Mouse (Mus musculus) G1E (cell line): ENCODE data around the gene Daam1. TPM values are rescaled to one million over a fixed set of nuclear protein-coding genes. Genes with fewer than 3 reads are reported as not detected.
"Not testable (repeated sequence)": the region's sequence is repeated elsewhere in the genome, so short reads cannot be mapped to it uniquely, and the experiment has no call there.

Source experiments
- ATAC-seq: 2 replicates; pipeline ENCODE4 v1.8.0; 2016; ENCODE audit warnings: mild to moderate bottlenecking; ENCODE audit not compliant: insufficient number of reproducible peaks, poor library complexity, low FRiP score, severe bottlenecking; ENCODE audit errors: extremely low read depth
- DNase-seq: peaks from one replicate; pipeline ENCODE4 v3.0.0; 2012; ENCODE audit warnings: low spot score
- H3K27me3 ChIP-seq: 2 replicates; pipeline ENCODE4 v1.6.1; 2012; ENCODE audit warnings: mild to moderate bottlenecking, low read length, inconsistent platforms; ENCODE audit not compliant: insufficient read depth
- H3K36me3 ChIP-seq: replicated peaks from 2 replicates; pipeline ENCODE3; 2012; ENCODE audit warnings: mild to moderate bottlenecking, inconsistent platforms
- H3K4me1 ChIP-seq: 2 replicates; pipeline ENCODE4 v1.6.1; 2012; ENCODE audit warnings: low read depth, low read length, inconsistent platforms, mixed read lengths; ENCODE audit not compliant: insufficient read depth
- H3K4me3 ChIP-seq: 2 replicates; pipeline ENCODE4 v1.5.1; 2012; ENCODE audit warnings: low read depth, mild to moderate bottlenecking, inconsistent platforms, low read length, moderate library complexity, mixed read lengths
- H3K9me3 ChIP-seq: replicated peaks from 2 replicates; pipeline ENCODE4 v1.6.1; 2012; ENCODE audit warnings: inconsistent platforms
- CTCF ChIP-seq: IDR thresholded peaks from 2 replicates; pipeline ENCODE4 v1.5.1; 2012; ENCODE audit warnings: low read depth, low read length, inconsistent platforms, mixed read lengths
- GATA1 ChIP-seq: IDR thresholded peaks from 2 replicates; pipeline ENCODE4 v1.6.1; 2012; ENCODE audit warnings: borderline replicate concordance, low read length, inconsistent platforms, mixed read lengths
- GATA2 ChIP-seq: IDR thresholded peaks from 2 replicates; pipeline ENCODE4 v1.6.1; 2012; ENCODE audit warnings: low read depth, low read length, inconsistent platforms, borderline replicate concordance
- POLR2AphosphoS5 ChIP-seq: IDR thresholded peaks from 2 replicates; pipeline ENCODE4 v1.6.1; 2012; ENCODE audit warnings: low read depth, low read length, inconsistent platforms; ENCODE audit not compliant: insufficient replicate concordance
- TAL1 ChIP-seq: conservative IDR thresholded peaks from 2 replicates; pipeline ENCODE4 v1.6.1; 2012; ENCODE audit warnings: low read depth, low read length, inconsistent platforms, mixed read lengths
- polyA plus RNA-seq: library from polyadenylated mRNA; stranded (reverse); fragments of >175 nt; gene quantifications from 2 replicates; pipeline ENCODE4 v1.2.3, GENCODE M21; 2012
- total RNA-seq, 2 experiments: library from RNA; stranded (forward) in 1 of 2; stranded (reverse) in 1 of 2; fragments of 200-1000 nt in 1 of 2; fragments of >200 nt in 1 of 2; fragmentation: Nextera tagmentation in 1 of 2; gene quantifications; 2 replicates each; pipeline ENCODE4 v1.2.3; 2014 to 2017

The Daam1 gene
- total and polyA plus RNA-seq, 3 experiments = 19.8 to 69.8 (median 57.3) TPM

GRCm38 (mm10) chr12:71838230-71838629, 7.4 kb downstream of the Daam1 start:
- Histone ChIP-seq H3K36me3 (peaks cover 54% of the 10 kb centered on the region), H3K4me1 (peaks cover 50% of the 10 kb centered on the region), H3K4me3 (no peak overlapping the region), H3K9me3 (no peaks in the 10 kb centered on the region), H3K27me3 (no peaks in the 10 kb centered on the region)
- no peak for ATAC-seq
- no peak for DNase-seq
- TF ChIP-seq CTCF (no peak), GATA1 (no peak), POLR2AphosphoS5 (no peak), GATA2 (no peak), TAL1 (no peak)

DNA sequence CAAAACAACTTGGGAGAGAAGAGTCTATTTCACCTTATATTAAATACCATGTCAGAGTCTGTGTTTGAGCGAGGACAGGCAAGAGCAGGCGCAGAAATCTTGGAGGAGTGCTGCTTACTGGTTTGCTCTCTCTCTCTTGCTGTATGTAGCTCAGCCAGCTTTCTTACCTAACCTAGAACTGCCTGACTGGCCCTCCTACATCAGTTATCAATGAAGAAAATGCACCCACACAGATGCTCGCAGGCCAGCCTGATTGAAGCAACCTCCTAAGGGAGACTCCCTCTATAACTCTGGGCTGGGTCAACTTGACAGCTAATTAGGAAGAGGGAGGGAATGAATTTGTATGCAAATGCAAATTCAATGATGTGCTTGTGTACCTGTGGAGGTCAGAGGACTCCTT, 8.8 kb downstream of the Daam1 start:
- peaks cover 55% of the 10 kb centered on the region for H3K36me3 ChIP-seq
- TF ChIP-seq POLR2AphosphoS5 (no peak), GATA1 (no peak), TAL1 (no peak), CTCF (no peak), GATA2 (no peak)

GRCm38 (mm10) chr12:71840430-71841186, 9.7 kb downstream of the Daam1 start:
- Histone ChIP-seq H3K4me1 (peaks cover 42% of the 10 kb centered on the region), H3K27me3 (no peaks in the 10 kb centered on the region), H3K36me3 (peaks cover 55% of the 10 kb centered on the region), H3K4me3 (no peak overlapping the region), H3K9me3 (no peaks in the 10 kb centered on the region)
- ATAC-seq = no peak
- TF ChIP-seq CTCF = no peak
- no peak for TF ChIP-seq TAL1
- no peak for DNase-seq

More for the DNA sequence above, 8.8 kb downstream of the Daam1 start:
- H3K9me3 ChIP-seq = no peaks in the 10 kb centered on the region
- no peak overlapping the region for H3K4me3 ChIP-seq
- no peaks in the 10 kb centered on the region for H3K27me3 ChIP-seq
- peaks cover 45% of the 10 kb centered on the region for H3K4me1 ChIP-seq
- no peak for DNase-seq
- no peak for ATAC-seq

GRCm38 (mm10) chr12:71842006-71842405, 11.1 kb downstream of the Daam1 start:
- Histone ChIP-seq H3K36me3 (peaks cover 57% of the 10 kb centered on the region), H3K4me3 (no peak overlapping the region)

GRCm38 (mm10) chr12:71842588-71842987, 11.7 kb downstream of the Daam1 start:
- Histone ChIP-seq H3K27me3 (no peaks in the 10 kb centered on the region), H3K36me3 (peaks cover 54% of the 10 kb centered on the region), H3K4me3 (no peak overlapping the region), H3K9me3 (no peaks in the 10 kb centered on the region), H3K4me1 (peaks cover 45% of the 10 kb centered on the region)
- TF ChIP-seq POLR2AphosphoS5 = no peak
- no peak for TF ChIP-seq GATA2
- no peak for TF ChIP-seq CTCF
- no peak for TF ChIP-seq GATA1
- TF ChIP-seq TAL1 = no peak
- ATAC-seq = no peak
- DNase-seq = no peak

More at GRCm38 (mm10) chr12:71842006-71842405, 11.1 kb downstream of the Daam1 start:
- H3K9me3 ChIP-seq = no peaks in the 10 kb centered on the region
- DNase-seq = no peak
- peaks cover 47% of the 10 kb centered on the region for H3K4me1 ChIP-seq
- no peaks in the 10 kb centered on the region for H3K27me3 ChIP-seq
- no peak for TF ChIP-seq POLR2AphosphoS5
- TF ChIP-seq GATA1 = no peak
- no peak for TF ChIP-seq TAL1
- TF ChIP-seq GATA2 = no peak
- no peak for TF ChIP-seq CTCF
- ATAC-seq = no peak

DNA sequence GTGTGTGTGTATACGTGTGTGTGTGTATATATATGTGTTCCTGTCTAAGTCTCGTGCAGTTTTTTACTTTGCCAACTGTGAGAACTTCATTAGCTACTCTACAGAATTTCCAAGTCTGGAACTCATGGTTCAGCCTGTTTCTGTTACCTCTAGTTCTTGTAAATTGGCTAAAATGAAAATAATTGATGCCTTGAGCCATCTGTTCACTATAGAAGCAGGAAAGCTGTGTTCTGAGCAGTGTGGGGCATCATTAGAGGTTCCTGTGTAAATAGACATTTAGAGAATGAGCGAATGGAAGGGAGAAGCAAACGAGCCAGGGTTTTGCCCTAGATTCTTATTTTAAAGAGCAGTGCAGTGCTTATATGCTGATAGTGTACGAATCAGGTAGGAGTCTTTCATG, 14.6 kb downstream of the Daam1 start:
- TF ChIP-seq POLR2AphosphoS5 = no peak
- no peak for TF ChIP-seq TAL1
- no peak for TF ChIP-seq CTCF
- no peak for TF ChIP-seq GATA2
- TF ChIP-seq GATA1 = no peak
- Histone ChIP-seq H3K36me3 (peaks cover 49% of the 10 kb centered on the region), H3K4me3 (no peak overlapping the region), H3K27me3 (no peaks in the 10 kb centered on the region), H3K9me3 (no peaks in the 10 kb centered on the region), H3K4me1 (peaks cover 29% of the 10 kb centered on the region)
- DNase-seq (no peak), ATAC-seq (no peak)

GRCm38 (mm10) chr12:71846416-71846815, 15.5 kb downstream of the Daam1 start:
- not testable (repeated sequence) for H3K27me3 ChIP-seq, H3K4me3 ChIP-seq, ATAC-seq, H3K9me3 ChIP-seq, DNase-seq
- peaks cover 47% of the 10 kb centered on the region for H3K36me3 ChIP-seq
- peaks cover 23% of the 10 kb centered on the region for H3K4me1 ChIP-seq

DNA sequence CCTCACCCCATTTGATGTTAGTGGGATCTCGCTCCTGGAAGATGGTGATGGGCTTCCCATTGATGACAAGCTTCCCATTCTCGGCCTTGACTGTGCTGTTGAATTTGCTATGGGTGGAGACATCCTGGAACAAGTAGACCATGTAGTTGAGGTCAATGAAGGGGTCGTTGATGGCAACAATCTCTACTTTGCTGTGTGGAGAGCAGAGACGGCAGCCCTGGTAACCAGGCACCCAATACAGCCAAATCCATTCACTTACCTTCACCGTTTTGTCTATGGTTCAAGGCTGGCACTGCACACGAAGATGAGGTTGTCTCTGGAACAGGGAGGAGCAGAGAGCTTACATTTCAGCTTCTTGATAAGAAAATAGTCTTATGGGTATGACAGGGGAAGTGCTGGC, 16.1 kb downstream of the Daam1 start:
- H3K27me3 ChIP-seq, H3K4me3 ChIP-seq, H3K9me3 ChIP-seq, DNase-seq, ATAC-seq: not testable (repeated sequence)
- Histone ChIP-seq H3K36me3 (peaks cover 44% of the 10 kb centered on the region), H3K4me1 (peaks cover 19% of the 10 kb centered on the region)
